Mouse (Mus musculus): Measurements from ENCODE around the gene Snn. TPM values are rescaled to one million over a fixed set of nuclear protein-coding genes. Genes with fewer than 3 reads are reported as not detected.
"Not testable (repeated sequence)": the region's sequence is repeated elsewhere in the genome, so short reads cannot be mapped to it uniquely, and the experiment has no call there.

The Snn gene
- 10 to 100 TPM; 24.6 to 26.5 TPM for total RNA-seq (2021)
- long read RNA-seq, experiment 1, transcript Snn-201 (2 exons, 2,872 nt) = major isoform, 10 of 14 reads
- long read RNA-seq, experiment 1, partial matches to known transcripts = 0 of 14 reads
- long read RNA-seq, experiment 1, other reads (novel, unspliced or antisense) = 4 of 14 reads
- long read RNA-seq, experiment 2, transcript Snn-201 (2 exons, 2,872 nt) = major isoform, 6 of 11 reads
- long read RNA-seq, experiment 2, partial matches to known transcripts = 0 of 11 reads
- long read RNA-seq, experiment 2, other reads (novel, unspliced or antisense) = 5 of 11 reads

DNA sequence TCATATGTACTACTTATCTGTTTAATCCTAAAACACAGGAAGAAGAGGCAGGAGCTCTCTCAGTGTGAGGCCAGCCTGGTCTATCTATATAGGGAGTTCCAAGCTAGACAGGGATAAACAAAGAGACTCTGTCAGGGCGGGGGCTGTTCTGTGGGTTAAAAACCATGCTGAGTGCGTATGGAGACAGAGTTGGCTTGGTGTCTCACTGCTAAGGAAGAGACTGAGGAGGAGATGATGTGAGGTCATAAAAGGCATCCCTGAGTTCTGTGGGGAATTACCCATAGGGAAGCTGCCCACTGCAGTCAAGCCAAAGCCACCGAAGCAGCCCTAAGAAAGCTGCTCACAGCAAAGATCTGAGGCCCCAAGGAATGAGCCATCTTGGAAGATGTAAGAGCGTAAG is at the start of gene Snn:
Gene Snn (plus strand): TSS at position 301 of the 400 bp plus-strand sequence.
- DNase-seq = no peak

DNA sequence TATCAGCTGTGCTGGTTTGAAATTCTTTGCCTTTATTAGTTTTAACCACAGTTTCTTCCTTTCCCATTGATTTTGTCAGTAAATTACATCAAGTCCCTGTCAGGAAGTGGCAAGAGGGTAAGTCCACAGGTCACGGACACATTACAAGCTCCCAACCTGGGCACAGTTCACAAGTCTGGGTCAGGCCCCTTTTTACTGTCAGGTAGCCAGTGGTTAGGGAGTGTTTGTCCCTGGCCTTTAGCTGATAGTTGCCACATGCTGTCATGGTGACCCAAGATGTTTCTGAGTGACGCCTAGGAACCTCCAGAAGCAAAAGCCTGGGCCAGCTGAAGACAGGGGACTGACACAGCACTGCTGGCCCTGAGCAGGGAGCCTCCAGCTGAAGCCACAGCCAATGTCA is 49.5 kb upstream of the Snn start:
- DNase-seq = no peak

DNA sequence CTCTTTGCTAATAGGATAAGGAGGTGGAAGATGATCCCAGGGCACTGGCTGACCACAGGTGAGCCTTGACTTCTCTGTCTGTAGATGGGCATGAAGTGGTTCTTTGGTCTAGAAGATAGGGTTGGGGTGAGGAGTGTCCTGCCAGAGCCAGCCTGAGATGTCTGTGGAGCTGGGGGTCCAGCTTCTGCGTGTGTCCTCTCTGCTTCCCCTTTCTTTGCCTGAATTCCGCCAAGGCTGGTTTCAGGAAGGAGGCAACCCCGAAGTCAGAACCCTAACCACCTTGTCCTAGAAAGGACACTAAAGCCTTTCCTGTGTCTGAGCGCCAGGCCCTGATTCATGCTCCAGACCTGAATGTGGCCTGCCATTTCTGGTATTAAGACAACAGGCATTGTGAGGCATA is 48.8 kb upstream of the Snn start:
- DNase-seq = no peak

DNA sequence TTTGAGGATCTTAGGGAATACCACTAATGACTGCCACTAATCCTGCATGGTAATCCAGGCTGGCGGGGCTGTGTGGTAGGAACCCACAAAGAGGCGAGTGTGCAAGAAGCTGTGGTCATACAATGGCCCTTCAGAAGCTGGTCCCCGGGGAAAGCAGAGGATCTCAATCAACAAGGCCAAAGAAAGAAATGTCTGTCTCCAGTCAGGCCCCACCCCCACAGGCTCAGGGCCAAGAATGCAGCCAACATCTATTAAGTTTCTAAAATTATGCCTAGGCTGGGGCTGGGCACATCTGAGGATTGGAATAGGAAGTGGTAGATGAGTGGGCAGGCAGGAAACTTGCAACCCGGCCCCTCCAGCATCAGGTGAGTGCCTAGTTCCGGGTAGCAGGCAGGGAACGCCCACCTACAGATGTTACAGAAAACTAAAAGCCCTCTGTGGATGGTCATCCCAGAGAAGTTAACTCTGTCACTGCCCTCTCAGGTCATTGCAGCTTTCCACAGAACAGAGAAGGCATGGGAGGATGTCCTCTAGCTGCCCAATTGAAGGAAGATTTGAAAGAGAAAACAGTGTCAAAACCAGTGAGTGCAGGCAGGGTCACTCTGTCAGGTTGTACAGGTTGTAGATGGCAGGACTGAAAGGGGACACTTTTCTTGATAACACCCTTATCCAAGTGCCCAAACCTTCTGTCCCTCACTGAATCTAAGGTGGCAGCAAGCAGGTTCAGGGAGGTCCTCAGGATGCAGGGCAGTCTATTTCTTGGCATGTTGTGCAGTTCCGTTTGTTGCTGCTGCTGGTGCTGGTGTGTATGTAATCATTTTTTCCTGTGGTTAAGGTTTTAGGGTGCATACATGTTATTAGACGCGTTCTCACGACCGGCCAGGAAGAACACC is 47.9 kb upstream of the Snn start:
- peak; percentile 72 to 80 for DNase-seq

DNA sequence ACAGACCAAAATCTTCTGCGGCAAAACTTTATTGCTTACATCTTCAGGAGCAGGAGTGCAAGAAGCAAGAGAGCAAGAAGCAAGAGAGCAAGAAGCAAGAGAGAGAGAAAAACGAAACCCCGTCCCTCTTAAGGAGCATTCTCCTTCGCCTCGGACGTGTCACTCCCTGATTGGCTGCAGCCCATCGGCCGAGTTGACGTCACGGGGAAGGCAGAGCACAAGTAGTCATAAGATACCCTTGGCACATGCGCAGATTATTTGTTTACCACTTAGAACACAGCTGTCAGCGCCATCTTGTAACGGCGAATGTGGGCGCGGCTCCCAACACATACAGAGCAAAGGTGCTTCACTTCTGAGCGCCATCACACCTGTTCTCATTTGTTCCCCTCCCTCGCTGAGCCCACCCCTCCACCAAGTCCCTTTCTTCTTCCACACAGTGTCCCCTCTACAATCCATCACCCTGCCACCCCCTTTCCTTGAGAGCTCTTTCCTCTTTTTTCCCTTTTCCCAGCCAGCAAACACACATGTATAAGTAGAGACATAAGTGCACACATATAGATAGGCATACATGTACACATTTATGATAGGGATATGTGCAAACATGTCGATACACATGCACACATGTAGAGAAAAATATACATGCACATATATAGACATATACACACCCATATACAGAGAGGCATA is 47.1 kb upstream of the Snn start:
- DNase-seq = not testable (repeated sequence)

DNA sequence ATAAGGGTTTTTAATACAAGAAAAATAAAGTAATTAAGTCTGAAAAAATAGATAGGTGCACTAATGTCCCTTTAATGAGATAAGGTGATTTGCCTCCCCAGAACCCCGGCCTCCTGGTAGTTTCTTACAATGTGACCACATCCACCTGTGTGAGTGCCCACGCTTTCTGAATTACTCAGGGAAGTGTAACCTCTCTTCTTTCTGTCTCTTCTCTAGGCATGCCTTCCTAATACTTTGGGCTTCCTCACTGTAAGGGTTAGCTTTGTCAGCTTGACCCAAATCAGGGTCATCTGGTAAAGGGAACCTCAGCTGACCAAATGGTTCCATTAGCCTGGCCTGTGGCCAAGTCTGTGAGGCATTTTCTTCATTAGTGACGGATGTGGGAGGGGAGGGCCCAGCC is 46.3 kb upstream of the Snn start:
- no peak for DNase-seq

DNA sequence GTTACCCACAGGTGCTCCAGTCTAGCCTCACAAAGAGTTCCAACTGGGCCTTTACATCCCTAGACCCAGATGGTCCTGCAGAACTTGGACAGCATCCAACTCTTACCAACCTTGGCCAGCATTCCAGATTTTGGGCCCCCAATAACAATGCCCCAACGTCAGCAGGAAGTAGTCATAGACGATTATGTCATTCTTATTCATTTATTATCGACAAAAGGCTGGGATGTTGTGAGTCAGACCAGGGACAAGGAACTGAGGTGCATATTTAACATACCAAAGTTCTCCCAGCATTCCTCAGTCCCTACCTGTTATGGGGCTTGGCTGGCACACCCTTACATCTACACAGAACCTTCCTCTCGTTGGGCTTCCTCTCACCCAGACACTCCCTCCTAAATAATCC is 44.4 kb upstream of the Snn start:
- DNase-seq = no peak

DNA sequence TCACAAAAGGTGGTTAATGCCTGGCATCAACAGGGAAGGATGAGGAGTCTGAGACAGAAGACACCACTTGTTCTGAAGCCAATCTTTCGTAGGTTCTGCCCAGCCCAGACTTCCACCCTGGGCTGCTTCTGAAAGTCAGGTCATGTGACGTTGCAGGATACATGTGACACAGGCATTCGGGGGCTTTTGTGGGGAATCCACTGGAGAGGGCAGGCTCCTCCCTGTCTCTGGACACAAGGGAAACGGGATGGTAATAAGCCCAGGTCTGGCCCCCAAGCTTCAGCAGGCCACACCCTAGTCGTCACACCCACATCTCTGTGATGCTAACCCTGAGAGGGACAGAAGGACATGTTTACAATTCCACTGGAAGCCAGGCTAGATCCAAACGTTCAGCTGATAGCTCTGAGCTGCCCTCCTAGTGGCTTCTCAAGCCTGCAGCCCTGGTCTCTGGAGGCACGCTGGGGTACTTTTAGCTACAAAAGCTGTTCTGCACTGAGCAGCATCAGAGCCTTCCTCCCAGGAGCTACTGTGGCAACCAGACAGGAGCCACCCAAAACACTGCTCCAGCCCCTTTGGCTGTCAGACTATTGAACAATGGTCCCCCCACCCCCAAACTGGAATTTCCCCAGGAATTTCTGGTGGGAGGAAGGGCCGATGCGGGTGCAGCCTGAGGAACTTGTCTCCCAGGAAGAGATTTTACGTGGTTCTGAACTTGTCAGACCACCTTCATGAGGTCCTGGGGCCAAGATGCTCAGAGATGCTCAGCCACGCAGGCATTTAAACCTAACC is 42.7 kb upstream of the Snn start:
- DNase-seq = no peak

DNA sequence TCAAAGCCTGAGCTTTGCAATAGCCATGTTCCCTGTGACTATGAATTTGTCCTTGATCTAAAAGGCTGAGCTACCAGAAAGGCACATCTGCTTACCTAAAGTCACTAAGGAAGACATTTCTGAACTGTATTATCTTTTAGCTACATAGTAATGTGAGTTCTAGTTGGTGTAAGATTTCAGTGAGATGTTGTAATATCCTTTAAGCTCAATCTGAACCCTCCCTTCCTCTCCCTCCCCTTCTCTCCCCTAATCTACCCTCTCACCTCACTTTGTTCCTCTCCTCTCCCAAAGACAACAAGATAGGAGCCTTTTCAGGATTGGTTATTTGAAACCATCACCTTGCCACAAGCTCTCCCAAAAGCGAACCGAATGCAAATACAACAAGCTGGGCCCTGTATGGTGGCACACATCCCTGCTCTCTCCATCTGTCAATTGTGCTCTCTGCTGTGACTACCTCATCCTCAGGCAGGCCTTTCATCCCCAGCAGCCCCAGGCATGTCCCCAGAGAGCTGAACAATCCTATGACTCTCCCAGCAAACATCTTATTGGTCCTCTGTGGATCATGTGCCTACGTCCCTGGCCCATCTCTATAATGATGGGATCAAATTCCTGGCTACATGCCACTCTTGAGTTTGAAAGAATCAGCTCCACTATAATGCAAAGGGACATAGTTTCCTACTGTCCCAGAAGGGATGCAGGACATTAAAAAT is 39.2 kb upstream of the Snn start:
- DNase-seq = no peak

DNA sequence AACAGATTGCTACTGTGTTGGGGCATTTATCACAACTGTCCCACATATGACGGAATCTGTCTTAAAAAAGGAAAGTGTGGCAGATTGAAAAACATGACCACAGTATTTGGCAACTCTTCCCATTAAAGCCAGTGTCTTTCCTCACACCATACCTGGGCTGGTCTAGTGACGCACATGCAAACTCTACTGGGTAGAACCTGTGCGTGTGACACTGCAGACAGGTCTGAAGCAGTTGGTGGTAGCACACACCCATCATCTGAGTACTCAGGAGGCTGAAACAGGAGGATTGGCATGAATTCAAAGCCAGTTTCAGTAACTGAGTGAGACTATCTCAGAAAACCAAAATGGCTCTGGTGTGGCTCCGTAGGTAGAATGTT is 38.6 kb upstream of the Snn start:
- DNase-seq = no peak

DNA sequence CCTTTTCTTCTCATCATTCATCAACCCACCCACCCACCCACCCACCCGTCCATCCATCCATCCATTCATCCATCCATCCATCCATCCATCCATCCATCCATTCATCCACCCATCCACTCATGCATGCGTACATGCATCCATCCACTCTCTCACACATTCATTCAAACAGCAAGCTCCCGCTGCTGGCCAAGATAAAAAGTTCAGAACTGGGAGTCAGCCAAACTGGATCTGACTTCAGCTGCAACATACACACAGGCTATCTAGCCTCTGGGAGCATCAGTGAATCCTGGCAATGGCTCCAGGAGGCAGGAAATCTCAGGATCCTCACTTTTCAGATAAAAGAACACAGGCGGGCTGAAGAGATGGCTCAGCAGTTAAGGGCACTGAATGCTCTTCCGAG is 37.1 kb upstream of the Snn start:
- DNase-seq = no peak

DNA sequence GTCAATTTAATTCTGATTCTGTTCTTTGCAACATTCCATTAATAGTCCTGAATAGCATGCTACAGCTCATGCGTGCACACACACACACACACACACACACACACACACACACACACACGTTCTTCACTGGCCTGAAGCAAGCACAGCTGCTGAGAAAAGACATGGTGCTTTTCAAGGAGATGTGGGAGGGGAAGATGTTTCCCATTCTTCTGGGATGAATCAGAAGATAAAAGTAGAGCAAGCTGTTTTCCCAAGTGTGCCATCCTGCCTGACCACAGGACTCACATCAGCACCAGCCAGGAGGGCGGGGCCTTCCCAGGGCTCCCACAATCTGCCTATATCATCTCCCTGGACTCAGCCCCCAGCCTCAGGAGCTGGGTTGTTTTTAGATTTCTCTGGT is 35.9 kb upstream of the Snn start:
- peak in 1 of 2 experiments; percentile 49 for DNase-seq

DNA sequence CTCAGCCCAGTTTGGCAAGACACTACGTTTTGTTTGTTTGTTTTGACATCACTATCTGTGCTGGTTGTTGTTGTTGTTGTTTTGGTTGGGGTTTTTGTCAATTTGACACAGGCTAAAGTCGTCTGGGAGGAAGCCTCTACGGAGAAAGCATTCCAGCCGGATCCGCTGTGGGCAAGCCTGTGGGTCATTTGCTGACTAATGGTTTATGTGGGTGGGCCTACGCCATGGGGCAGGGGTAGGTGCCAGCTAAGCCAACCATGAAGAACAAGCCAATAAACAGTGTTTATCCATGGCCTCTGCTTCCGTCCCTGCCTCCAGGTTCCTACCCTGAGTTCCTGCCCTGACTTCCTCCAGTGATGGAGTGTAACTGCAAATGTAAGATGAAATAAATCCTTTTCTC is 32.5 kb upstream of the Snn start:
- DNase-seq = no peak

DNA sequence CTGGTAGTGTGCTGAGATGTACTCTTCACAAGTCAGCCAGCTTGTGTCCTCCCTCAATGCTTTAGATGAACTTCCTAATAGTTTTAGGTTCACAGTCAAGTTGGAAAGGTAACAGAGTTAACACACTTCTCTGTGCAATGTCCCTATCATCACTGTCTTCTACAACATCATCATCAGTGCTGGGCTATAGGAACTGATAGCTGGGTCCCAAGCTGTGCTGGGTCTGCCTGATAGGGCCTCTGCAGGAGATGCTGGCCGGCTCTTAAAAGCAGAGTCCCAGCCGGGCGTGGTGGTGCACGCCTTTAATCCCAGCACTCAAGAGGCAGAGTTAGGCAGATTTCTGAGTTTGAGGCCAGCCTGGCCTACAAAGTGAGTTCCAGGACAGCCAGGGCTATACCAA is 29.9 kb upstream of the Snn start:
- no peak for DNase-seq

DNA sequence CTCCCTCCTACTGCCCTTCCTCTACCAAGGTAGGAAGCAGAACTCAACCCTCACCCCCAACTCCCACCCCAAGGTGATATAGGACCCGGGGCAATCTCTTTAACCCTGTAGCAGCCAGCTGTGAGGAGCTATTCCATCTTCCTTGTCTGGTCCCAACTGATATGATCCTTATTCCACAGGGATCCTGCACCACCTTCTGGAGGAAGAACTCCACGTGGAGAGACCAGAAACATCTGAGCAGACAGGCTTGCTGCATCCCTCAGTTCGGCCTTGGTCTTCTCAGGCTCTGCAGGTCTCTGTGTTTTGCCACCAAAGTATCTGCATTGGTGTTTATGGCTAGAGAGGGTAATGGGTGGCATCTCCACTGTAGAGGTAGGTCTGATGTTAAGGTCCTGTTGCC is 29.4 kb upstream of the Snn start:
- no peak for DNase-seq

DNA sequence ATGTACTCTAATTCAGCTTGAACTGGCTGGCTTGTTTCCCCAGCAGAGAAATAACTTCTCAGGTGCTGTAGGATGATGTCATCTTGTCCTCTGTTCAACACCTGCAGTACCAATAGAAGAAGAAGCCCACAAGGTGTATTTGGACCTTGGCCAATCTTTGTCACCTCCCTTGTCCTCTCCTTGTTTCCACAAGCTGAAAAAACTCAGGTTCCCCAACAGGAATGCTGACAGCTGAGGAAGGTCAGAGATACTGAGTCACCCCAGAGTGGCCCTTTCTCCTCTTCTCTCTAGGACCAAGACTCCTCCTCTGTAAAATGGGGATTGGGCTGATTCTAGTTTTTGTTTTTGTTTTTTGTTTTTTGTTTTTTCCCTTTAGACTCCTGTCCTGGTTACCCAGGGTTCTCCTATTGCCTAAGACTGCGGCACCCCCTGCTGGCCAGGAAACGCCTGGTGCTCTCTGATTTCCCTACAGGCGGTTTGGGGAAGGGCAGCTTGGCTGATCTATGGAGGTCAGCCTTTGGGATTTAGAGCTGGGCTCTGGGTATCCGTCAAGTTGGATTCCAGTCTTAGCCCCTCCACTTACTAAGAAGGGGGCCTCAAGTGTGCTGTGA is 26.4 kb upstream of the Snn start:
- DNase-seq = peak; percentile 84 to 93

DNA sequence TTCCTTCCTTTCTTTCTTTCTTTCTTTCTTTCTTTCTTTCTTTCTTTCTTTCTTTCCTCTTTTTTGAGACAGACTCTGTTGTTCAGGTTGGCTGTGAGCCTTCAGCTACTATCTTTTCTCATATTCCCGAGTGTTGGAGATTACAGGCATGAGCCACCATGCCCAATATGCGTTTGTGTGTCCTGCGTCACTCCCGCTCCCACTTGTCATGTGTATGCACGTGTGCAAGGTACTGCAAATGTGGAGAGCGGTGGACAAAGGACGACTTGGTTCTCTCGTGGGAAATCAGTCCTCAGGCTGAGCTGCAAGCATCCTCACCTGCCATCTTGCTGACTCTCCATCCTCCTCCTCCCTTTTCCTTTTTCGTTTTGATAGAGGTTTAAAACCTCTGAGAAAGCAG is 25.5 kb upstream of the Snn start:
- no peak for DNase-seq

DNA sequence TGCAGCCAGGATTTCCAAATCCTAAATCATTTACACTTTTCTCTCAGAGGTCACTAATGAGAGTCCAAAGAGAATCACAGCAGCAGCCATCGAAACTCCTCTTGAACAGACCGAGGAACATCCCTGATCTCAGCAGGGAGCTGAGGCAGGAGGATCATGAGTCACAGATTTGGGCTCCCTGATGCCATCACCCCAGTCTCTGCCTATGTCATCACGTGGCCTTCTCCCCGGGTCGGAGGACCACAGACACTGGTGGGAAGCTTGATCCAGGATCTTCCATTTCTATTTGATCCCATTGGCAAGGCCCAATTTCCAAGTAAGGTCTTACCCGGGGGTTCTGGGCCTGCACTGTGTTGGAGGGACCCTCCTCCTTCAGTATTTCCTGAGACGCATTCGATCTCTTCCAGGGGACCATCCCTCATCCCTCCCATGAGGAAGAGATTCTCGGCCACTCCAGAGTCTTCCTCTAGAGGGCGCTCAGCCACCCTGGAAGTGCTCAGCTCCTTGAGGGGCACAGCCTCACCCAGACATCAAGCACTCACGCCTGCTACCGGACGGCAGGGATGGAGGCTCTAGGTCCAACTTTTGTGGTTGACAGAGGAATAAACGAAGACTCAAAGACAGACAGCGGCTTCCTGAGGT is 24.8 kb upstream of the Snn start:
- peak; percentile 76 to 89 for DNase-seq

DNA sequence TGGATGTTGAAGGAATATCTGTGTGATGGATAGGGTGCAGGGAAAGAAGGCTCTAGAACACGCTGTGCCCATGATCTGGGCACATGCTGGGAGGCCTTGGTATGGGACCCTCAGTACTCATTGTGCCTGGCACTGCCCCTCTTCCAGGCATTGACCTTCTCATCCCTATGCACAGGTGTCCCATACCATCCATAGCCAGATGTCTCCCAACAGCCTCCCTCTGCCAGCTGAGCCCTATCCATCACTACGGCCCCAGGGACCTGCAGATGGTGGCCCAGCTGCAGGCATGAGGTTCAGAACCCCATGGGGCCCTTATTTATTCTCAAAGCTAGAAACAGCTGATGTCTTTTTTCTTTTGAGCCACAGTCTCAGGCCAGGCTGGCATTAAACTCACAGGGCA is 20.1 kb upstream of the Snn start:
- DNase-seq = no peak

DNA sequence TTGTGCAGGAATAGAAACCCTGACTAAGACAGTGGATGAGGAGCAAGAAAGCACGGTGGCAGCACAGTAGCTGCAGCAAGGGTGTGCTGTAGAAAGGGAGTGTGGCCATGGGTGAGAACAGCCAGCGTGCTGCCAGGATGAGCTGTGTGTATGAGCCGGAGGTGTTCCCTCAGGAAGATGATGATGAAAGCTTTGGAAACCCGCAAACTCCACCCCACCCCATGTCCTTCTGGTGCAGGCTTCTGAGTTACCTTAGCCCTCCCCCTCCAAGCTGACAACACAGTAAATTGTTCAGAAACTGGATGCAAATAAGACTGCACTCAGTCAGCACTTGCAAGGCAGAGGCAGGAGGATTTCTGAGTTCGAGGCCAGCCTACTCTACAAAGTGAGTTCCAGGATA is 17.5 kb upstream of the Snn start:
- DNase-seq = no peak

DNA sequence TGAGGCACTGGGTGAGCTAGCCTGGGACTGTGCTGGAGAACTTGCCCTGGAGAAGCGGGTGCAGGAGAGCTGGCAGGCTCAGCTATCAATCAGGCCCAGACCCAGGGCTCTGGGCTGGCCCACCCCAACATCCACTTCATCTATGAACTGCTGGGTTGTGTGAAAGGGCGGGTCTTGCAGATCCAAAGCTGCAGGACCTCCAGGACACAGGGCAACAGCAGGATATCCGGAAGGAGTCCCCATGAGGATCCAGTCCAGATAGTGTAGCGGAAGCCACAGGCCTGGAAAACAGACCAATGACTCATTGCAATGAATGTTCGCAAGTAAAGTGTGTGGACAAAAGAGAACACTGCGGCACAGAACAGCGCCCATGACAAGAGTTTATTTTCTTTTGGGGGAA is 14.3 kb upstream of the Snn start:
- peak; percentile 66 to 90 for DNase-seq

Data from heart, adult 18-20 months (tissue).